Mouse (Mus musculus) bone marrow, adult 2 months (tissue): ENCODE data around the gene Ganab.

Experiments used
- CTCF ChIP-seq: fragments of 200-500 bp; IDR thresholded peaks from 2 replicates; pipeline ENCODE4 v1.5.1; 2011; ENCODE audit warnings: low read length, control low read depth; ENCODE audit not compliant: control insufficient read depth, insufficient read depth
- POLR2A ChIP-seq: fragments of 200-500 bp; IDR thresholded peaks from 2 replicates; pipeline ENCODE4 v1.6.1; 2011; ENCODE audit warnings: low read depth, mild to moderate bottlenecking, control low read depth, low read length, borderline replicate concordance; ENCODE audit not compliant: control insufficient read depth

DNA sequence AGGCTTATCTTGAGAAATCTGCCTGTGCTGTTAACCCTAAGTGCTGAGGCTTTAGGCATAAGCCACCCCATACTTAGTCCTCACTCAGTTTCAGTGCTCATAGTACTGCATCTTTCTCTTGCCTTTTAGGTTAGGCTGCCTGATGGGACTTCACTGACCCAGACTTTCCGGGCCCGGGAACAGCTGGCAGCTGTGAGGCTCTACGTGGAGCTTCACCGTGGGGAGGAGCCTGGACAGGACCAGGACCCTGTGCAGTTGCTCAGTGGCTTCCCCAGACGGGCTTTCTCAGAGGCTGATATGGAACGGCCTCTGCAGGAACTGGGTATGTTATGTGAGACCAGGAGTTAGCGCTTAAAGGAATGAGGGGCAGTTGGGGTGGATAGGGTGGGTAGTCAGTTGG, 22.8 kb upstream of the Ganab start:
- TF ChIP-seq POLR2A (no peak), CTCF (no peak)
